In the genomic region with DNA sequence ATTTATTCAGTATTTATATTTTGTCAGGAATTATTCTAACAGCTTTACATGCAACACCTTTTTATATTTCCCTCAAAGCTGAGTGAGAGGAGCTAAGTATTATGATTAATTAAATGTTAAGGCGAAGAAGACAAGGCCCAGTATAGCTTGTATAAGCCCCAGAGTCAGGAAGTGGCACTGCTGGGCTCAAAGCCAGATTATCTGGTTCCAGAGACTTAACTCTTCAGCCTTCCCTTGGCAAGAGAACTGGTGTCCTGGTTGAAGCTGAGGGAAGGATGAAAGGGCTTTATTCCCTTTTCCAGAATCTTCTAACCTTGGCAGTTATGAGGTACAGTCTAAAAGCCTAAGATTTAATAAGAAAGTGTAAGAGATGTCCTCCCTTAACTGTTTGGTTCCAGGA, we compare ENCODE assay signal across 23 mouse cellular contexts.
DNase-seq lines count a peak whose midpoint lies in the region; TF ChIP-seq lines count a peak whose summit lies in the region.
"Had no signal": no experiment of that assay in that cellular context is flagged by ENCODE, and none has a peak within 500 bp of the region (broad histone marks: within the 10 kb centered on the region; RNA-seq: fewer than 3 reads in every experiment).

No protein-coding gene starts in this region.

- TF ChIP-seq POLR2A in heart, adult 2 months (IDR thresholded peaks at IDR 0.05; ENCODE audit: insufficient read depth, low read depth, low read length) = no peak
- no peak for TF ChIP-seq POLR2A in brain, embryonic 14.5 days (IDR thresholded peaks at IDR 0.05; ENCODE audit: borderline replicate concordance, extremely low read depth, insufficient read depth, insufficient read length, poor library complexity, severe bottlenecking)

- TF ChIP-seq CTCF in heart, adult 2 months (IDR thresholded peaks at IDR 0.05) = no peak
- TF ChIP-seq CTCF in brain, embryonic 14.5 days (IDR thresholded peaks at IDR 0.05; ENCODE audit: borderline replicate concordance, extremely low read depth, insufficient read depth, insufficient read length) = no peak

- H3K36me3 ChIP-seq in heart, adult 2 months (ENCODE audit: control insufficient read depth, insufficient read depth, low read length) = no peaks in the 10 kb centered on the region
- H3K36me3 ChIP-seq: embryonic facial prominence, embryonic 12.5 days; embryonic facial prominence, embryonic 15.5 days; heart, embryonic 12.5 days; heart, embryonic 15.5 days; hindbrain, embryonic 12.5 days; hindbrain, embryonic 15.5 days; intestine, embryonic 15.5 days had no signal

- intact Hi-C loops in heart, postnatal 10 days (cut with DNase I) = no loop called here
- intact Hi-C loops in heart, adult 2 months (cut with DNase I) = no loop called here
- intact Hi-C loops in left cerebral cortex, postnatal 4 days (cut with DNase I) = no loop called here
- intact Hi-C loops in left cerebral cortex, postnatal 10 days (cut with DNase I) = no loop called here

- H3K27ac ChIP-seq in heart, adult 2 months = no peak overlapping the region
- H3K27ac ChIP-seq: embryonic facial prominence, embryonic 12.5 days; embryonic facial prominence, embryonic 15.5 days; gastrocnemius, adult 2 months; heart, embryonic 15.5 days; hindbrain, embryonic 12.5 days; hindbrain, embryonic 15.5 days; intestine, embryonic 15.5 days had no signal

- DNase-seq in heart, postnatal 10 days = peak; percentile 14 to 16
- no peak for DNase-seq in heart, adult 2 months
- DNase-seq in left cerebral cortex, postnatal 4 days = peak; percentile 18
- no peak for DNase-seq in left cerebral cortex, postnatal 10 days (ENCODE audit: extremely low spot score in 1 of 2, low spot score in 2 of 2)
- peak; percentile 5 for DNase-seq in adipocyte (ENCODE audit: low spot score)
- peak; percentile 19 for DNase-seq in brain, embryonic 14.5 days (ENCODE audit: low read depth)
- DNase-seq: adrenal gland, adult 8-10 months; adrenal gland, postnatal 25 days; cerebellum, adult 18-20 months; cerebellum, adult 9-10 months; forebrain, postnatal 0 days; gastrocnemius, adult 2 months; gastrocnemius, postnatal 14 days; heart, adult 11 months; heart, postnatal 14 days; heart, postnatal 4 days had no signal

- H3K79me2 ChIP-seq in heart, adult 2 months (replicated peaks; ENCODE audit: control insufficient read depth, insufficient read depth, low read length) = no peaks in the 10 kb centered on the region

- TF ChIP-seq EP300 in heart, adult 2 months (IDR thresholded peaks at IDR 0.05; ENCODE audit: insufficient read depth, low read depth, low read length) = no peak

- no peak overlapping the region for H3K4me3 ChIP-seq in heart, adult 2 months
- H3K4me3 ChIP-seq: embryonic facial prominence, embryonic 12.5 days; embryonic facial prominence, embryonic 15.5 days; gastrocnemius, adult 2 months; heart, embryonic 12.5 days; heart, embryonic 15.5 days; hindbrain, embryonic 12.5 days; hindbrain, embryonic 15.5 days; intestine, embryonic 15.5 days had no signal

- H3K27me3 ChIP-seq in heart, adult 2 months (ENCODE audit: control insufficient read depth, insufficient read depth, low read length) = no peaks in the 10 kb centered on the region
- H3K27me3 ChIP-seq: embryonic facial prominence, embryonic 12.5 days; embryonic facial prominence, embryonic 15.5 days; heart, embryonic 12.5 days; heart, embryonic 15.5 days; hindbrain, embryonic 12.5 days; hindbrain, embryonic 15.5 days; intestine, embryonic 15.5 days had no signal

- no peak overlapping the region for H3K9ac ChIP-seq in heart, adult 2 months (ENCODE audit: low read depth, low read length)
- H3K9ac ChIP-seq: embryonic facial prominence, embryonic 12.5 days; embryonic facial prominence, embryonic 15.5 days; forebrain, postnatal 0 days; heart, embryonic 12.5 days; heart, embryonic 15.5 days; hindbrain, embryonic 12.5 days; hindbrain, embryonic 15.5 days; intestine, embryonic 15.5 days had no signal

- WGBS in heart, adult 2 months = 16% methylated on average over 1 of the region's 1 CpGs

- no peaks in the 10 kb centered on the region for H3K4me1 ChIP-seq in heart, adult 2 months (ENCODE audit: control insufficient read depth, insufficient read depth, low read length)
- H3K4me1 ChIP-seq: embryonic facial prominence, embryonic 12.5 days; embryonic facial prominence, embryonic 15.5 days; heart, embryonic 12.5 days; heart, embryonic 15.5 days; hindbrain, embryonic 12.5 days; hindbrain, embryonic 15.5 days; intestine, embryonic 15.5 days had no signal

Comparison
In these comparisons a context has a peak if more than half of its experiments do, and no peak if none do; other contexts are left out.
1. DNase-seq: peak in heart, postnatal 10 days (2 of 2), left cerebral cortex, postnatal 4 days (single experiment), adipocyte (single experiment) and brain, embryonic 14.5 days (single experiment); none in heart, adult 2 months (0 of 2) and left cerebral cortex, postnatal 10 days (0 of 2).